Mouse (Mus musculus) liver, adult 2 months (tissue): ENCODE data around the gene Spsb3. TPM values are rescaled to one million over a fixed set of nuclear protein-coding genes. Genes with fewer than 3 reads are reported as not detected.
A peak's percentile ranks its signal among the peaks of the same experiment; 100 is the strongest.

Experiments used
- DNase-seq: peaks from one replicate; pipeline ENCODE4 v3.0.0-alpha.2; 2011; ENCODE audit warnings: low read depth, low spot score; ENCODE audit errors: extremely low read depth
- H3K27ac ChIP-seq: fragments of 200-500 bp; replicated peaks from 2 replicates; pipeline ENCODE4 v1.5.1; 2012; ENCODE audit warnings: low read depth, mild to moderate bottlenecking, control low read depth, inconsistent platforms, low read length; ENCODE audit not compliant: insufficient read depth
- H3K27me3 ChIP-seq: fragments of 200-500 bp; 2 replicates; pipeline ENCODE4 v1.6.1; 2012; ENCODE audit warnings: mild to moderate bottlenecking, moderate library complexity, low read length, inconsistent platforms; ENCODE audit not compliant: control insufficient read depth, insufficient read depth
- H3K36me3 ChIP-seq: fragments of 200-500 bp; 2 replicates; pipeline ENCODE4 v1.6.1; 2012; ENCODE audit warnings: low read length, inconsistent platforms; ENCODE audit not compliant: control insufficient read depth, insufficient read depth
- H3K4me1 ChIP-seq: fragments of 200-500 bp; 2 replicates; pipeline ENCODE4 v1.6.1; 2011; ENCODE audit warnings: low read length; ENCODE audit not compliant: control insufficient read depth, insufficient read depth
- H3K4me3 ChIP-seq: fragments of 200-500 bp; 2 replicates; pipeline ENCODE4 v1.5.1; 2011; ENCODE audit warnings: low read depth, mild to moderate bottlenecking, control low read depth, low read length, moderate library complexity; ENCODE audit not compliant: insufficient read depth
- H3K79me2 ChIP-seq: fragments of 200-500 bp; 2 replicates; pipeline ENCODE4 v1.6.1; 2012; ENCODE audit warnings: inconsistent platforms, mild to moderate bottlenecking, low read length, moderate library complexity; ENCODE audit not compliant: control insufficient read depth, insufficient read depth
- H3K9ac ChIP-seq: fragments of 200-500 bp; 2 replicates; pipeline ENCODE4 v1.6.1; 2012; ENCODE audit warnings: low read depth, mild to moderate bottlenecking, control low read depth, inconsistent platforms, low read length
- CTCF ChIP-seq: fragments of 200-500 bp; IDR thresholded peaks from 2 replicates; pipeline ENCODE4 v1.5.1; 2011; ENCODE audit warnings: low read depth, low read length, control low read depth
- POLR2A ChIP-seq: fragments of 200-500 bp; IDR thresholded peaks from 2 replicates; pipeline ENCODE4 v1.6.1; 2011; ENCODE audit warnings: low read length, control low read depth; ENCODE audit not compliant: insufficient read depth; ENCODE audit errors: extremely low read depth
- WGBS: fragments of 180-500 bp; shearing (Covaris S2); methylation state at CpG from one replicate; pipeline ENCODE4 v1.1.7; 2018; 5-methylcytosine and 5-hydroxymethylcytosine counted together
- polyA plus RNA-seq: library from polyadenylated mRNA; depleted of rRNA; stranded (reverse); fragments of >200 nt; gene quantifications from 2 replicates; pipeline ENCODE4 v1.2.3, GENCODE M21; 2012; rRNA removed
- total RNA-seq: library from RNA; depleted of rRNA; stranded (reverse); fragments of >200 nt; gene quantifications from 2 replicates; pipeline ENCODE4 v1.2.3, GENCODE M21; 2014; rRNA removed

The Spsb3 gene
- total and polyA plus RNA-seq, 2 experiments = 8.7 to 42.4 TPM

DNA sequence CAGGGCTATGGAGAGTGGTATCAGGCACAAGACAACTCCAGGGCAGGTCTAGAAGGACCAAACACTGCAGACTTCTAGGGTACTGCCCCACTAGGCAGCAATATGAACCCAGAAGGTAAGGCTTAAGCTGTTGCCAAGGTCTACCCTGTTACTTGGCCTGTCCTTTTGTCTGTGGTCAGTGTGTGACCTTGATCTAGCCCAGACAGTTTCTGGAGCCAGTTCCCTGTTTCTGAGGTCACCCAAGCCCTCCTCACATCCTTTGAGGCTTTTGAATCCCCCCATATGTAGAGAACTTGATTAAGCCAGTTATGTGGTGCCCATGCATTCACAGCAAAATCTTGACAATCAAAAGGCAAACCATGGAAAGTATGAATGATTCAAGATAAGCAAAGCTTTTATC lies 49.2 kb downstream of the Spsb3 start:
- DNase-seq = no peak
- Histone ChIP-seq H3K27me3 (no peaks in the 10 kb centered on the region), H3K4me3 (no peak overlapping the region), H3K36me3 (no peaks in the 10 kb centered on the region), H3K27ac (no peak overlapping the region), H3K79me2 (peaks cover 19% of the 10 kb centered on the region), H3K4me1 (peaks cover 6% of the 10 kb centered on the region), H3K9ac (peak overlapping the region; percentile 36; the same call in 1 of the 2 replicates)
- no peak for TF ChIP-seq CTCF
- TF ChIP-seq POLR2A = no peak

DNA sequence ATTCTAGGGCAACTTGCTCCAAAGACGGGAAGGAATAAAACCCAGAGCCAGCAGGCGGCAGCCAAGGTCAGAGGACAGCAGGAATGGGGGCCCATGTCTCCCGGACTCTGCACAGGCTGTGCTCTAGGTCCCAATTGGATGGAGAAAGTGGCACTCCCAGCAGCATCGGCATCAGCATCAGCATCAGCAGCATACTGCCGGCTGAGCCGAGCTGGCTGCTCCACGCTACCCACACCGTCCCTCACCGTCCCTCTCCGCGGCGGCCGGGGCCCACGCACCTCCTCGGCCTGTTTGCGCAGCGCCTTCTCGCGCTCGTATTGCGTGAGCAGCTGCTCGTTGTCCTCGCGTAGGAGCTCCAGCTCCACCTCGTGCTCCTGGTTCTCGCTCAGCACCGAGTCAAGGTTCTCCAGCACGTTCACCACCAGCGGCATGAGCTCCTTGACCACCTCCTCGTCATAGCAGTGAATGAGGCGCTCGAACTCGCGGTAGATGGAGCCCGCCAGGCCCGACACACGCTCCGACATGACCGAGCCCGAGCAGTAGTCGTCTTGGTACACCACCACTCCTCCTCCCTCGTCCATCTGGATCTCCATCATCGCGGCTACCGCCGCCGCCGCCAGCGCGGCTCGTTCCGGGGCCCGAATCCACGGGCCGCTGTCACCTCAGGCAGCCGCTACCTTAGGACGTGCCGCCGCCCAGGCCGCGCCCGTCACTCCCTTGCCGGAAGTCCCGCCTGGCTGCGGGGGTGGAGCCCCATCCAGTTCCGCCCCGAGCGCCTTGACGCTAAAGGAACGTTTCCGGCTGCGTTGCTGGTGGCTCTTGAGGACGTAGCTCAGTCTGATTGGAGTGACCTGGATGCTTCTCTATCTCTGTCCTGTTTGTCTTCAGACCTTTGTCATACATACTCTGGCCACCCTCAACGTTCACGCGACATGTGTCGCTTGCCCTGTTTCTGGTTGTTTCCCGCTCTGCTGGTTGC lies 50.1 kb downstream of the Spsb3 start, which contains the start of gene Mapk8ip3:
Gene Mapk8ip3 (minus strand): TSS at position 719 of the 979 bp plus-strand sequence.
- peak; percentile 86 for DNase-seq
- peaks cover 6% of the 10 kb centered on the region for H3K4me1 ChIP-seq
- no peaks in the 10 kb centered on the region for H3K36me3 ChIP-seq
- peak; percentile 70 for TF ChIP-seq POLR2A
- TF ChIP-seq CTCF = no peak; the same call in 1 of the 2 replicates
- peak within 1 kb of the TSS; percentile 72 for H3K4me3 ChIP-seq
- peak within 1 kb of the TSS; percentile 64 for H3K27ac ChIP-seq
- no peaks in the 10 kb centered on the region for H3K27me3 ChIP-seq
- peak within 1 kb of the TSS; percentile 76 for H3K9ac ChIP-seq
- H3K79me2 ChIP-seq = peaks cover 19% of the 10 kb centered on the region
- WGBS = under 1% methylated on average over 78 of the region's 78 CpGs

DNA sequence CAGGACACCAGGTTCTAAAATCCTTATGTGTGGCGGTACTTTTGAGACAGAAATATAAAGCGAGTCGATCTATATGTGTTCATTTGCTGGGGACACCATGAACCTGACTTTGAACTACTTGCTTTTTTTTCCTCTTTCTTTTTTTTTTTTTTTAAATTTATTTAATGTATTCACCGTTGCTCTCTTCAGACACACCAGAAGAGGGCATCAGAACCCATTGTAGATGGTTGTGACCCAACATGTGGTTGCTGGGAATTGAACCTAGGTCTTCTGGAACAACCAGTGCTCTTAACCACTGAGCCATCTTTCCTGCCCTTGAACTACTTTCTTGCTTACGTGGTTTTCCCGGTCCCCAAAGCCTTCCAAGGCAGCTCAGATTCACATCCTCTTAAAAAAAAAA lies 50.8 kb downstream of the Spsb3 start:
- Histone ChIP-seq H3K27ac (peak overlapping the region; percentile 64), H3K9ac (peak overlapping the region; percentile 64), H3K36me3 (no peaks in the 10 kb centered on the region), H3K27me3 (no peaks in the 10 kb centered on the region), H3K79me2 (peaks cover 15% of the 10 kb centered on the region), H3K4me1 (peaks cover 4% of the 10 kb centered on the region), H3K4me3 (peak overlapping the region; percentile 31; the same call in 1 of the 2 replicates)
- 42% methylated on average over 6 of the region's 6 CpGs for WGBS
- TF ChIP-seq CTCF (no peak), POLR2A (no peak)
- DNase-seq = no peak

Other genes with a start within 250 kb of the Spsb3 start
- 8.8 and 13.6 TPM in 2 replicates for gene Slc9a3r2, start 236.3 kb upstream of the Spsb3 start, total RNA-seq
- gene Slc9a3r2, start 236.3 kb upstream of the Spsb3 start, polyA plus RNA-seq = 24.9 and 31.5 TPM in 2 replicates
- gene Npw, start 228.2 kb upstream of the Spsb3 start, total RNA-seq = not detected in 2 replicates
- not detected in 2 replicates for gene Npw, start 228.2 kb upstream of the Spsb3 start, polyA plus RNA-seq
- 11.1 and 16.0 TPM in 2 replicates for gene Zfp598, start 217.0 kb upstream of the Spsb3 start, total RNA-seq
- 67.8 and 106 TPM in 2 replicates for gene Zfp598, start 217.0 kb upstream of the Spsb3 start, polyA plus RNA-seq
- 0.09 and 0.13 TPM in 2 replicates for gene Syngr3, start 196.7 kb upstream of the Spsb3 start, total RNA-seq
- gene Syngr3, start 196.7 kb upstream of the Spsb3 start, polyA plus RNA-seq = 0.10 TPM in 2 replicates
- 32.6 and 38.2 TPM in 2 replicates for gene Gfer, start 190.5 kb upstream of the Spsb3 start, total RNA-seq
- gene Gfer, start 190.5 kb upstream of the Spsb3 start, polyA plus RNA-seq = 49.8 and 51.9 TPM in 2 replicates
- 0.37 and 0.40 TPM in 2 replicates for gene Noxo1, start 190.4 kb upstream of the Spsb3 start, total RNA-seq
- gene Noxo1, start 190.4 kb upstream of the Spsb3 start, polyA plus RNA-seq = 2.7 TPM in 2 replicates
- gene Tbl3, start 179.0 kb upstream of the Spsb3 start, total RNA-seq = 14.2 and 17.8 TPM in 2 replicates
- 29.4 and 37.9 TPM in 2 replicates for gene Tbl3, start 179.0 kb upstream of the Spsb3 start, polyA plus RNA-seq
- gene Rnf151, start 168.6 kb upstream of the Spsb3 start, total RNA-seq = not detected in 2 replicates
- 0.19 TPM in 1 of 2 replicates, not detected in the other for gene Rnf151, start 168.6 kb upstream of the Spsb3 start, polyA plus RNA-seq
- 802 and 1,081 TPM in 2 replicates for gene Rps2, start 168.5 kb upstream of the Spsb3 start, total RNA-seq
- 2,199 and 2,424 TPM in 2 replicates for gene Rps2, start 168.5 kb upstream of the Spsb3 start, polyA plus RNA-seq
- 290 TPM in 2 replicates for gene Ndufb10, start 162.2 kb upstream of the Spsb3 start, total RNA-seq
- 265 and 300 TPM in 2 replicates for gene Ndufb10, start 162.2 kb upstream of the Spsb3 start, polyA plus RNA-seq
- gene Rpl3l, start 158.8 kb upstream of the Spsb3 start, total RNA-seq = 0.46 TPM in 1 of 2 replicates, not detected in the other
- not detected in 2 replicates for gene Rpl3l, start 158.8 kb upstream of the Spsb3 start, polyA plus RNA-seq
- gene Msrb1, start 150.0 kb upstream of the Spsb3 start, total RNA-seq = 184 and 192 TPM in 2 replicates
- gene Msrb1, start 150.0 kb upstream of the Spsb3 start, polyA plus RNA-seq = 447 and 506 TPM in 2 replicates
- 0.74 and 1.2 TPM in 2 replicates for gene Hs3st6, start 133.7 kb upstream of the Spsb3 start, total RNA-seq
- gene Hs3st6, start 133.7 kb upstream of the Spsb3 start, polyA plus RNA-seq = 2.3 and 3.9 TPM in 2 replicates
- gene Meiob, start 82.4 kb upstream of the Spsb3 start, total RNA-seq = 4.9 and 6.7 TPM in 2 replicates
- 0.59 and 0.75 TPM in 2 replicates for gene Meiob, start 82.4 kb upstream of the Spsb3 start, polyA plus RNA-seq
- 855 and 1,003 TPM in 2 replicates for gene Hagh, start 46.5 kb upstream of the Spsb3 start, total RNA-seq
- 900 and 1,325 TPM in 2 replicates for gene Hagh, start 46.5 kb upstream of the Spsb3 start, polyA plus RNA-seq
- 49.5 and 61.3 TPM in 2 replicates for gene Fahd1, start 36.3 kb upstream of the Spsb3 start, total RNA-seq
- gene Fahd1, start 36.3 kb upstream of the Spsb3 start, polyA plus RNA-seq = 55.7 and 61.8 TPM in 2 replicates
- 112 and 127 TPM in 2 replicates for gene Igfals, start 20.6 kb upstream of the Spsb3 start, total RNA-seq
- gene Igfals, start 20.6 kb upstream of the Spsb3 start, polyA plus RNA-seq = 369 and 402 TPM in 2 replicates
- gene Nubp2, start 294 bp upstream of the Spsb3 start, total RNA-seq = 16.2 and 24.7 TPM in 2 replicates
- 30.2 and 33.0 TPM in 2 replicates for gene Nubp2, start 294 bp upstream of the Spsb3 start, polyA plus RNA-seq
- 19.5 and 20.5 TPM in 2 replicates for gene Eme2, start 8.4 kb downstream of the Spsb3 start, total RNA-seq
- gene Eme2, start 8.4 kb downstream of the Spsb3 start, polyA plus RNA-seq = 21.0 and 31.2 TPM in 2 replicates
- gene Mrps34, start 8.5 kb downstream of the Spsb3 start, total RNA-seq = 47.5 and 53.7 TPM in 2 replicates
- gene Mrps34, start 8.5 kb downstream of the Spsb3 start, polyA plus RNA-seq = 124 and 149 TPM in 2 replicates
- 46.6 and 49.1 TPM in 2 replicates for gene Nme3, start 9.9 kb downstream of the Spsb3 start, total RNA-seq
- 69.7 and 72.3 TPM in 2 replicates for gene Nme3, start 9.9 kb downstream of the Spsb3 start, polyA plus RNA-seq
- 11.7 and 16.1 TPM in 2 replicates for gene Mapk8ip3, start 50.3 kb downstream of the Spsb3 start, total RNA-seq
- gene Mapk8ip3, start 50.3 kb downstream of the Spsb3 start, polyA plus RNA-seq = 23.2 and 51.4 TPM in 2 replicates
- 29.0 and 34.3 TPM in 2 replicates for gene Jpt2, start 74.0 kb downstream of the Spsb3 start, total RNA-seq
- gene Jpt2, start 74.0 kb downstream of the Spsb3 start, polyA plus RNA-seq = 12.1 and 12.2 TPM in 2 replicates
- 2.7 and 2.9 TPM in 2 replicates for gene Cramp1l, start 129.1 kb downstream of the Spsb3 start, total RNA-seq
- gene Cramp1l, start 129.1 kb downstream of the Spsb3 start, polyA plus RNA-seq = 4.2 and 6.5 TPM in 2 replicates
- gene Ift140, start 129.4 kb downstream of the Spsb3 start, total RNA-seq = 4.6 and 5.4 TPM in 2 replicates
- 3.4 and 3.6 TPM in 2 replicates for gene Ift140, start 129.4 kb downstream of the Spsb3 start, polyA plus RNA-seq
- gene Tmem204, start 196.9 kb downstream of the Spsb3 start, total RNA-seq = 22.3 and 23.9 TPM in 2 replicates
- gene Tmem204, start 196.9 kb downstream of the Spsb3 start, polyA plus RNA-seq = 15.7 and 19.1 TPM in 2 replicates
- gene Telo2, start 229.3 kb downstream of the Spsb3 start, total RNA-seq = 3.2 and 5.4 TPM in 2 replicates
- gene Telo2, start 229.3 kb downstream of the Spsb3 start, polyA plus RNA-seq = 5.7 and 7.3 TPM in 2 replicates
- gene Ptx4, start 234.1 kb downstream of the Spsb3 start, total RNA-seq = not detected in 2 replicates
- gene Ptx4, start 234.1 kb downstream of the Spsb3 start, polyA plus RNA-seq = not detected in 2 replicates
- 16.7 and 17.9 TPM in 2 replicates for gene Clcn7, start 246.7 kb downstream of the Spsb3 start, total RNA-seq
- 25.2 and 30.5 TPM in 2 replicates for gene Clcn7, start 246.7 kb downstream of the Spsb3 start, polyA plus RNA-seq